Mouse (Mus musculus): ENCODE results near the gene Nup85.

GRCm38 (mm10) chr11:115564961-115565360 lies 727 bp downstream of the Nup85 start:
- no peak for TF ChIP-seq CTCF (IDR thresholded peaks at IDR 0.05; ENCODE audit: insufficient read depth, low read length)
- no peak for TF ChIP-seq POLR2A (IDR thresholded peaks at IDR 0.05; ENCODE audit: borderline replicate concordance, extremely low read depth, low read depth, low read length)
